8 mouse cellular contexts compared by ENCODE assay signal in genomic region chr17:28026111-28026872, GRCm38 (mm10). TPM values are rescaled to one million over a fixed set of nuclear protein-coding genes. Genes with fewer than 3 reads are reported as not detected.
DNase-seq lines count a peak whose midpoint lies in the region; ATAC-seq lines count a peak whose summit lies in the region.

No protein-coding gene starts in this region.

- no peak overlapping the region for H3K4me2 ChIP-seq in heart, embryonic 11.5 days
- H3K4me2 ChIP-seq in midbrain, embryonic 12.5 days (replicated peaks), result no peak overlapping the region

- H3K27ac ChIP-seq in heart, embryonic 11.5 days (ENCODE audit: low read depth, low read length), result peak overlapping the region; percentile 50; the same call in 1 of the 2 replicates
- H3K27ac ChIP-seq in midbrain, embryonic 12.5 days (replicated peaks), result peak overlapping the region; percentile 40; the same call in 1 of the 2 replicates

- 72% methylated on average over 14 of the region's 14 CpGs for WGBS in heart, embryonic 11.5 days (ENCODE audit: insufficient replicate concordance)
- WGBS in midbrain, embryonic 12.5 days, result 82% methylated on average over 14 of the region's 14 CpGs

- H3K4me1 ChIP-seq in heart, embryonic 11.5 days (ENCODE audit: control insufficient read depth, insufficient read depth, low read length), result peaks cover 42% of the 10 kb centered on the region
- H3K4me1 ChIP-seq in midbrain, embryonic 12.5 days, result peaks cover 42% of the 10 kb centered on the region

- no peaks in the 10 kb centered on the region for H3K27me3 ChIP-seq in heart, embryonic 11.5 days (ENCODE audit: control insufficient read depth, insufficient read depth, low read length)
- H3K27me3 ChIP-seq in midbrain, embryonic 12.5 days, result no peaks in the 10 kb centered on the region

- no peak overlapping the region for H3K4me3 ChIP-seq in heart, embryonic 11.5 days (ENCODE audit: low read depth, low read length)
- no peak overlapping the region for H3K4me3 ChIP-seq in midbrain, embryonic 12.5 days

- no peaks in the 10 kb centered on the region for H3K36me3 ChIP-seq in heart, embryonic 11.5 days (ENCODE audit: control insufficient read depth, insufficient read depth, low read length)
- no peaks in the 10 kb centered on the region for H3K36me3 ChIP-seq in midbrain, embryonic 12.5 days

- no peaks in the 10 kb centered on the region for H3K9me3 ChIP-seq in heart, embryonic 11.5 days (replicated peaks; ENCODE audit: control insufficient read depth, low read length)
- H3K9me3 ChIP-seq in midbrain, embryonic 12.5 days, result no peaks in the 10 kb centered on the region

- ATAC-seq in heart, embryonic 11.5 days (replicated peaks; ENCODE audit: insufficient number of reproducible peaks, low FRiP score, low TSS enrichment), result no peak
- no peak for ATAC-seq in midbrain, embryonic 12.5 days (ENCODE audit: low FRiP score, low read depth)
- no peak for ATAC-seq in inflammation-experienced regulatory T-cells, adult 6 months

- DNase-seq in heart, adult 11 months, result peak; percentile 97
- DNase-seq in heart, adult 18-20 months, result no peak
- DNase-seq in kidney, postnatal 14 days, result peak; percentile 76
- DNase-seq in adrenal gland, postnatal 14 days, result no peak
- DNase-seq in spleen, postnatal 10 days (ENCODE audit: low spot score in 2 of 2), result no peak

- 0 out of 2 replicates have a peak overlapping the region, but pooled peaks have one; percentile 22 for H3K9ac ChIP-seq in heart, embryonic 11.5 days (ENCODE audit: low read depth, low read length)
- H3K9ac ChIP-seq in midbrain, embryonic 12.5 days (replicated peaks), result no peak overlapping the region

RNA-seq across cellular contexts. Expression of gene Tcp11, which starts 54.1 kb away (rescaled TPM):
- under 1 TPM in 1 of 2 experiments, not detected in 1; 0.33 TPM for total RNA-seq in heart, adult 18-20 months (2021)
- polyA plus RNA-seq in heart, embryonic 11.5 days (2014; fragmentation: Nextera tagmentation; extraction: Ambion mirVana), result 0.34 and 0.49 TPM in 2 replicates
- 1.4 and 1.9 TPM in 2 replicates for polyA plus RNA-seq in midbrain, embryonic 12.5 days (2016; fragmentation: Nextera tagmentation; extraction: Ambion mirVana)
- 1 to 10 TPM; 1.8 to 1.9 (median 1.8) TPM for polyA plus RNA-seq in inflammation-experienced regulatory T-cells, adult 6 months (2017; shearing (Covaris generic))
- not detected in 2 replicates for total RNA-seq in adrenal gland, postnatal 14 days (2021)

Comparison
In these comparisons a context has a peak if more than half of its experiments do, and no peak if none do; other contexts are left out.
1. DNase-seq: peak in heart, adult 11 months (single experiment) and kidney, postnatal 14 days (single experiment); none in heart, adult 18-20 months (0 of 2), adrenal gland, postnatal 14 days (single experiment) and spleen, postnatal 10 days (0 of 2).